Comparison of ENCODE assay signal across 10 mouse cellular contexts in genomic region chr19:47013340-47014158, GRCm38 (mm10). TPM values are rescaled to one million over a fixed set of nuclear protein-coding genes. Genes with fewer than 3 reads are reported as not detected.
DNase-seq lines count a peak whose midpoint lies in the region; ATAC-seq lines count a peak whose summit lies in the region.
"Had no signal": no experiment of that assay in that cellular context is flagged by ENCODE, and none has a peak within 500 bp of the region (broad histone marks: within the 10 kb centered on the region; RNA-seq: fewer than 3 reads in every experiment).

No protein-coding gene starts in this region.

- ATAC-seq in kidney, embryonic 15.5 days (replicated peaks; ENCODE audit: low FRiP score) = no peak
- ATAC-seq in forebrain, embryonic 16.5 days = no peak
- no peak for ATAC-seq in midbrain, embryonic 14.5 days (ENCODE audit: low FRiP score, low TSS enrichment)

- 11% methylated on average over 20 of the region's 20 CpGs for WGBS in kidney, embryonic 15.5 days
- WGBS in embryonic facial prominence, embryonic 10.5 days = 10% methylated on average over 20 of the region's 20 CpGs
- WGBS in forebrain, embryonic 16.5 days = 9% methylated on average over 20 of the region's 20 CpGs
- WGBS in midbrain, embryonic 14.5 days = 7% methylated on average over 20 of the region's 20 CpGs

- H3K4me2 ChIP-seq in kidney, embryonic 15.5 days = peak overlapping the region; percentile 92
- peak overlapping the region; percentile 71 for H3K4me2 ChIP-seq in forebrain, embryonic 16.5 days (ENCODE audit: low read length)
- H3K4me2 ChIP-seq in midbrain, embryonic 14.5 days (ENCODE audit: low read length) = peak overlapping the region; percentile 60

- H3K27ac ChIP-seq in kidney, embryonic 15.5 days = no peak overlapping the region
- peak overlapping the region; percentile 44; the same call in 1 of the 2 replicates for H3K27ac ChIP-seq in embryonic facial prominence, embryonic 10.5 days (replicated peaks)
- peak overlapping the region; percentile 87 for H3K27ac ChIP-seq in forebrain, embryonic 16.5 days (ENCODE audit: low read length)
- H3K27ac ChIP-seq in midbrain, embryonic 14.5 days (replicated peaks; ENCODE audit: low read depth, low read length) = peak overlapping the region; percentile 95

- H3K9me3 ChIP-seq in kidney, embryonic 15.5 days (replicated peaks) = no peaks in the 10 kb centered on the region
- H3K9me3 ChIP-seq in embryonic facial prominence, embryonic 10.5 days = no peaks in the 10 kb centered on the region
- no peaks in the 10 kb centered on the region for H3K9me3 ChIP-seq in forebrain, embryonic 16.5 days (ENCODE audit: control insufficient read depth, low read length)
- no peaks in the 10 kb centered on the region for H3K9me3 ChIP-seq in midbrain, embryonic 14.5 days (ENCODE audit: control insufficient read depth, low read length)

- no peak for DNase-seq in kidney, adult 18-20 months
- no peak for DNase-seq in embryonic facial prominence, embryonic 10.5 days (ENCODE audit: low spot score)
- peak; percentile 69 for DNase-seq in midbrain, embryonic 14.5 days
- no peak for DNase-seq in gastrocnemius, adult 8-10 months (ENCODE audit: low spot score in 2 of 2)
- no peak for DNase-seq in gastrocnemius, postnatal 36 days
- DNase-seq in lung, postnatal 4 days = no peak

- H3K9ac ChIP-seq in kidney, embryonic 15.5 days = no peak overlapping the region
- peak overlapping the region; percentile 88 for H3K9ac ChIP-seq in forebrain, embryonic 16.5 days (replicated peaks; ENCODE audit: low read depth, low read length)
- H3K9ac ChIP-seq in midbrain, embryonic 14.5 days (replicated peaks; ENCODE audit: low read length) = peak overlapping the region; percentile 88

- H3K4me3 ChIP-seq in kidney, embryonic 15.5 days (replicated peaks) = peak overlapping the region; percentile 51
- peak overlapping the region; percentile 63 for H3K4me3 ChIP-seq in embryonic facial prominence, embryonic 10.5 days
- H3K4me3 ChIP-seq in forebrain, embryonic 16.5 days (replicated peaks; ENCODE audit: low read length) = peak overlapping the region; percentile 80
- H3K4me3 ChIP-seq in midbrain, embryonic 14.5 days (replicated peaks; ENCODE audit: low read depth, low read length) = peak overlapping the region; percentile 80

- H3K27me3 ChIP-seq in kidney, embryonic 15.5 days = peaks cover 80% of the 10 kb centered on the region
- H3K27me3 ChIP-seq in embryonic facial prominence, embryonic 10.5 days (replicated peaks; ENCODE audit: low read depth, poor library complexity, severe bottlenecking) = peaks cover 73% of the 10 kb centered on the region
- H3K27me3 ChIP-seq in forebrain, embryonic 16.5 days (replicated peaks; ENCODE audit: control insufficient read depth, insufficient read depth, low read length) = peaks cover 13% of the 10 kb centered on the region
- peaks cover 6% of the 10 kb centered on the region; the same call in 1 of the 2 replicates for H3K27me3 ChIP-seq in midbrain, embryonic 14.5 days (ENCODE audit: control insufficient read depth, insufficient read depth, low read length)

- intact Hi-C loops in gastrocnemius, postnatal 36 days (cut with DNase I) = no loop called here

- no peaks in the 10 kb centered on the region for H3K36me3 ChIP-seq in kidney, embryonic 15.5 days
- H3K36me3 ChIP-seq in embryonic facial prominence, embryonic 10.5 days (replicated peaks) = no peaks in the 10 kb centered on the region
- no peaks in the 10 kb centered on the region for H3K36me3 ChIP-seq in forebrain, embryonic 16.5 days (ENCODE audit: control insufficient read depth, insufficient read depth)
- H3K36me3 ChIP-seq in midbrain, embryonic 14.5 days (ENCODE audit: control insufficient read depth, insufficient read depth, low read length) = no peaks in the 10 kb centered on the region

- peaks cover 25% of the 10 kb centered on the region for H3K4me1 ChIP-seq in kidney, embryonic 15.5 days
- peaks cover 20% of the 10 kb centered on the region for H3K4me1 ChIP-seq in embryonic facial prominence, embryonic 10.5 days
- H3K4me1 ChIP-seq in forebrain, embryonic 16.5 days (replicated peaks; ENCODE audit: control insufficient read depth, insufficient read depth, low read length) = peaks cover 10% of the 10 kb centered on the region
- peaks cover 4% of the 10 kb centered on the region; the same call in 1 of the 2 replicates for H3K4me1 ChIP-seq in midbrain, embryonic 14.5 days (ENCODE audit: control insufficient read depth, insufficient read depth, low read length)

RNA-seq across cellular contexts. Expression of gene Ina, which starts 0.9 kb away (rescaled TPM):
- 1.8 and 4.4 TPM in 2 replicates for polyA plus RNA-seq in kidney, embryonic 15.5 days (2015; fragmentation: Nextera tagmentation; extraction: Ambion mirVana)
- polyA plus RNA-seq in embryonic facial prominence, embryonic 10.5 days (2016; fragmentation: Nextera tagmentation; extraction: Ambion mirVana) = 24.3 and 28.3 TPM in 2 replicates
- polyA plus RNA-seq in forebrain, embryonic 16.5 days (2015; fragmentation: Nextera tagmentation; extraction: Ambion mirVana) = 272 and 295 TPM in 2 replicates
- 605 and 611 TPM in 2 replicates for polyA plus RNA-seq in midbrain, embryonic 14.5 days (2014; fragmentation: Nextera tagmentation; extraction: Ambion mirVana)
- not detected for total RNA-seq in gastrocnemius, adult 8-10 months (2022)
- total RNA-seq in gastrocnemius, postnatal 36 days (2021) = not detected
- total RNA-seq: megakaryocyte, adult 5-6 weeks; MEL had no signal

RNA-seq across cellular contexts. Expression of gene Nt5c2, which starts 1.4 kb away (rescaled TPM):
- 79.6 and 81.5 TPM in 2 replicates for polyA plus RNA-seq in kidney, embryonic 15.5 days (2015; fragmentation: Nextera tagmentation; extraction: Ambion mirVana)
- 73.7 and 74.1 TPM in 2 replicates for polyA plus RNA-seq in embryonic facial prominence, embryonic 10.5 days (2016; fragmentation: Nextera tagmentation; extraction: Ambion mirVana)
- 76.8 and 81.4 TPM in 2 replicates for polyA plus RNA-seq in forebrain, embryonic 16.5 days (2015; fragmentation: Nextera tagmentation; extraction: Ambion mirVana)
- 89.9 and 91.1 TPM in 2 replicates for polyA plus RNA-seq in midbrain, embryonic 14.5 days (2014; fragmentation: Nextera tagmentation; extraction: Ambion mirVana)
- 10 to 100 TPM in 1 of 4 experiments, 1 to 10 TPM in 3; 5.8 to 10.2 (median 8.1) TPM for total RNA-seq in gastrocnemius, adult 8-10 months (2022)
- total RNA-seq in gastrocnemius, postnatal 36 days (2021) = 10 to 100 TPM in 1 of 2 experiments, 1 to 10 TPM in 1; 6.3 to 10.2 TPM

RNA-seq across cellular contexts. Expression of gene Pcgf6, which starts 37.2 kb away (rescaled TPM):
- polyA plus RNA-seq in kidney, embryonic 15.5 days (2015; fragmentation: Nextera tagmentation; extraction: Ambion mirVana) = 25.6 and 26.2 TPM in 2 replicates
- polyA plus RNA-seq in embryonic facial prominence, embryonic 10.5 days (2016; fragmentation: Nextera tagmentation; extraction: Ambion mirVana) = 36.1 and 36.5 TPM in 2 replicates
- polyA plus RNA-seq in forebrain, embryonic 16.5 days (2015; fragmentation: Nextera tagmentation; extraction: Ambion mirVana) = 28.9 and 32.3 TPM in 2 replicates
- 32.2 and 33.6 TPM in 2 replicates for polyA plus RNA-seq in midbrain, embryonic 14.5 days (2014; fragmentation: Nextera tagmentation; extraction: Ambion mirVana)
- total RNA-seq in gastrocnemius, adult 8-10 months (2022) = 1 to 10 TPM; 3.6 to 6.3 (median 5.0) TPM
- 1 to 10 TPM; 3.4 to 4.1 TPM for total RNA-seq in gastrocnemius, postnatal 36 days (2021)

RNA-seq across cellular contexts. Expression of gene Taf5, which starts 54.0 kb away (rescaled TPM):
- 5.4 and 5.9 TPM in 2 replicates for polyA plus RNA-seq in kidney, embryonic 15.5 days (2015; fragmentation: Nextera tagmentation; extraction: Ambion mirVana)
- 7.2 and 7.5 TPM in 2 replicates for polyA plus RNA-seq in embryonic facial prominence, embryonic 10.5 days (2016; fragmentation: Nextera tagmentation; extraction: Ambion mirVana)
- polyA plus RNA-seq in forebrain, embryonic 16.5 days (2015; fragmentation: Nextera tagmentation; extraction: Ambion mirVana) = 5.8 and 6.0 TPM in 2 replicates
- 8.8 and 10.5 TPM in 2 replicates for polyA plus RNA-seq in midbrain, embryonic 14.5 days (2014; fragmentation: Nextera tagmentation; extraction: Ambion mirVana)
- total RNA-seq in gastrocnemius, adult 8-10 months (2022) = 1 to 10 TPM; 1.6 to 2.5 (median 2.3) TPM
- total RNA-seq in gastrocnemius, postnatal 36 days (2021) = 1 to 10 TPM; 2.1 to 2.8 TPM
